ENCODE assay signal across 8 mouse cellular contexts in genomic region chr3:67374360-67374778, GRCm38 (mm10). TPM values are rescaled to one million over a fixed set of nuclear protein-coding genes. Genes with fewer than 3 reads are reported as not detected.
DNase-seq lines count a peak whose midpoint lies in the region; ATAC-seq and TF ChIP-seq lines count a peak whose summit lies in the region.
"Had no signal": no experiment of that assay in that cellular context is flagged by ENCODE, and none has a peak within 500 bp of the region (broad histone marks: within the 10 kb centered on the region; RNA-seq: fewer than 3 reads in every experiment).

No protein-coding gene starts in this region.

- peak; percentile 40 for ATAC-seq in lung, embryonic 16.5 days (ENCODE audit: low read depth)
- peak; percentile 54 for ATAC-seq in forebrain, embryonic 14.5 days
- no peak for ATAC-seq in limb, embryonic 14.5 days (ENCODE audit: low FRiP score, low read depth)
- ATAC-seq in stomach, embryonic 15.5 days (ENCODE audit: insufficient read depth, low FRiP score, low read depth): no peak

- H3K27ac ChIP-seq in lung, embryonic 16.5 days (ENCODE audit: low read length): no peak overlapping the region
- H3K27ac ChIP-seq in forebrain, embryonic 14.5 days (ENCODE audit: low read depth, low read length): no peak overlapping the region
- no peak overlapping the region for H3K27ac ChIP-seq in limb, embryonic 14.5 days (replicated peaks; ENCODE audit: low read depth, low read length)
- H3K27ac ChIP-seq in stomach, embryonic 15.5 days: no peak overlapping the region
- H3K27ac ChIP-seq: macrophage had no signal

- H3K4me2 ChIP-seq in lung, embryonic 16.5 days (ENCODE audit: low read depth, low read length): peak overlapping the region; percentile 74
- peak overlapping the region; percentile 89 for H3K4me2 ChIP-seq in forebrain, embryonic 14.5 days (ENCODE audit: low read length)
- peak overlapping the region; percentile 80 for H3K4me2 ChIP-seq in limb, embryonic 14.5 days (replicated peaks; ENCODE audit: low read depth, low read length, severe bottlenecking)
- peak overlapping the region; percentile 91 for H3K4me2 ChIP-seq in stomach, embryonic 15.5 days

- no peak for DNase-seq in lung, postnatal 14 days
- no peak for DNase-seq in forebrain, embryonic 14.5 days (ENCODE audit: low spot score)
- DNase-seq in limb, embryonic 14.5 days (ENCODE audit: low spot score): no peak
- DNase-seq in left cerebral cortex, postnatal 25 days (ENCODE audit: low spot score in 2 of 2): no peak
- no peak for DNase-seq in cerebellum, adult 8-10 months

- no peaks in the 10 kb centered on the region for H3K9me3 ChIP-seq in lung, embryonic 16.5 days (ENCODE audit: control insufficient read depth, low read length)
- no peaks in the 10 kb centered on the region for H3K9me3 ChIP-seq in forebrain, embryonic 14.5 days (replicated peaks; ENCODE audit: control insufficient read depth, low read length)
- no peaks in the 10 kb centered on the region for H3K9me3 ChIP-seq in limb, embryonic 14.5 days (ENCODE audit: control insufficient read depth, low read length)
- H3K9me3 ChIP-seq in stomach, embryonic 15.5 days: no peaks in the 10 kb centered on the region

- peaks cover 6% of the 10 kb centered on the region for H3K27me3 ChIP-seq in lung, embryonic 16.5 days (ENCODE audit: control insufficient read depth, insufficient read depth, low read depth, low read length)
- H3K27me3 ChIP-seq in forebrain, embryonic 14.5 days (replicated peaks; ENCODE audit: control insufficient read depth, insufficient read depth, low read length): peaks cover 12% of the 10 kb centered on the region
- peaks cover 8% of the 10 kb centered on the region for H3K27me3 ChIP-seq in limb, embryonic 14.5 days (ENCODE audit: control insufficient read depth, insufficient read depth, low read length)
- no peaks in the 10 kb centered on the region for H3K27me3 ChIP-seq in stomach, embryonic 15.5 days (replicated peaks)

- peak overlapping the region; percentile 56 for H3K4me3 ChIP-seq in lung, embryonic 16.5 days (ENCODE audit: low read length)
- peak overlapping the region; percentile 51 for H3K4me3 ChIP-seq in forebrain, embryonic 14.5 days (ENCODE audit: low read depth, low read length)
- peak overlapping the region; percentile 57 for H3K4me3 ChIP-seq in limb, embryonic 14.5 days (replicated peaks; ENCODE audit: low read length)
- peak overlapping the region; percentile 49 for H3K4me3 ChIP-seq in stomach, embryonic 15.5 days (replicated peaks)

- TF ChIP-seq POLR2A in limb, embryonic 14.5 days (IDR thresholded peaks at IDR 0.05; ENCODE audit: borderline replicate concordance, extremely low read depth, insufficient read depth, insufficient read length): no peak

- no peaks in the 10 kb centered on the region for H3K36me3 ChIP-seq in lung, embryonic 16.5 days (ENCODE audit: control insufficient read depth, insufficient read depth, low read length)
- H3K36me3 ChIP-seq in forebrain, embryonic 14.5 days (ENCODE audit: control insufficient read depth, insufficient read depth, low read length): no peaks in the 10 kb centered on the region
- no peaks in the 10 kb centered on the region for H3K36me3 ChIP-seq in limb, embryonic 14.5 days (ENCODE audit: control insufficient read depth, insufficient read depth, low read length)
- H3K36me3 ChIP-seq in stomach, embryonic 15.5 days: no peaks in the 10 kb centered on the region

- no peaks in the 10 kb centered on the region for H3K4me1 ChIP-seq in lung, embryonic 16.5 days (replicated peaks; ENCODE audit: control insufficient read depth, insufficient read depth, low read length)
- H3K4me1 ChIP-seq in forebrain, embryonic 14.5 days (ENCODE audit: control insufficient read depth, insufficient read depth, low read length): no peaks in the 10 kb centered on the region
- no peaks in the 10 kb centered on the region for H3K4me1 ChIP-seq in limb, embryonic 14.5 days (ENCODE audit: control insufficient read depth, insufficient read depth, low read length)
- H3K4me1 ChIP-seq in stomach, embryonic 15.5 days: no peaks in the 10 kb centered on the region

- intact Hi-C loops in left cerebral cortex, postnatal 25 days (cut with DNase I): no loop called here

- peak overlapping the region; percentile 53 for H3K9ac ChIP-seq in lung, embryonic 16.5 days (ENCODE audit: low read length)
- peak overlapping the region; percentile 62 for H3K9ac ChIP-seq in forebrain, embryonic 14.5 days (ENCODE audit: low read length)
- H3K9ac ChIP-seq in limb, embryonic 14.5 days (ENCODE audit: low read depth, low read length, severe bottlenecking): peak overlapping the region; percentile 55
- 0 out of 2 replicates have a peak overlapping the region, but pooled peaks have one; percentile 34 for H3K9ac ChIP-seq in stomach, embryonic 15.5 days

- WGBS in lung, embryonic 16.5 days: 26% methylated on average over 7 of the region's 7 CpGs
- WGBS in forebrain, embryonic 14.5 days: 36% methylated on average over 7 of the region's 7 CpGs
- 34% methylated on average over 7 of the region's 7 CpGs for WGBS in limb, embryonic 14.5 days
- 34% methylated on average over 7 of the region's 7 CpGs for WGBS in stomach, embryonic 15.5 days

RNA-seq across cellular contexts. Expression of gene Mlf1, which starts 0.5 kb away (rescaled TPM):
- polyA plus RNA-seq in lung, embryonic 16.5 days (2015; fragmentation: Nextera tagmentation; extraction: Ambion mirVana): 44.7 and 51.8 TPM in 2 replicates
- 19.8 and 21.9 TPM in 2 replicates for polyA plus RNA-seq in forebrain, embryonic 14.5 days (2014; fragmentation: Nextera tagmentation; extraction: Ambion mirVana)
- 5.3 and 7.3 TPM in 2 replicates for polyA plus RNA-seq in limb, embryonic 14.5 days (2012; rRNA removed)
- polyA plus RNA-seq in limb, embryonic 14.5 days (2014; fragmentation: Nextera tagmentation; extraction: Ambion mirVana): 15.1 and 16.3 TPM in 2 replicates
- polyA plus RNA-seq in stomach, embryonic 15.5 days (2015; fragmentation: Nextera tagmentation; extraction: Ambion mirVana): 11.2 and 11.3 TPM in 2 replicates
- 1 to 10 TPM; 1.2 to 1.9 TPM for total RNA-seq in left cerebral cortex, postnatal 25 days (2021)
- polyA plus RNA-seq: macrophage had no signal

RNA-seq across cellular contexts. Expression of gene Gm17402, which starts 0.6 kb away (rescaled TPM):
- not detected in 2 replicates for polyA plus RNA-seq in lung, embryonic 16.5 days (2015; fragmentation: Nextera tagmentation; extraction: Ambion mirVana)
- polyA plus RNA-seq in forebrain, embryonic 14.5 days (2014; fragmentation: Nextera tagmentation; extraction: Ambion mirVana): not detected in 2 replicates
- not detected in 2 replicates for polyA plus RNA-seq in limb, embryonic 14.5 days (2012; rRNA removed)
- polyA plus RNA-seq in limb, embryonic 14.5 days (2014; fragmentation: Nextera tagmentation; extraction: Ambion mirVana): not detected in 2 replicates
- polyA plus RNA-seq in stomach, embryonic 15.5 days (2015; fragmentation: Nextera tagmentation; extraction: Ambion mirVana): not detected in 2 replicates
- total RNA-seq in left cerebral cortex, postnatal 25 days (2021): not detected
- polyA plus RNA-seq: macrophage had no signal

RNA-seq across cellular contexts. Expression of gene Gfm1, which starts 55.5 kb away (rescaled TPM):
- polyA plus RNA-seq in lung, embryonic 16.5 days (2015; fragmentation: Nextera tagmentation; extraction: Ambion mirVana): 37.7 and 42.3 TPM in 2 replicates
- polyA plus RNA-seq in forebrain, embryonic 14.5 days (2014; fragmentation: Nextera tagmentation; extraction: Ambion mirVana): 36.1 and 36.2 TPM in 2 replicates
- 26.2 and 30.4 TPM in 2 replicates for polyA plus RNA-seq in limb, embryonic 14.5 days (2012; rRNA removed)
- 40.9 and 45.1 TPM in 2 replicates for polyA plus RNA-seq in limb, embryonic 14.5 days (2014; fragmentation: Nextera tagmentation; extraction: Ambion mirVana)
- 40.3 and 45.0 TPM in 2 replicates for polyA plus RNA-seq in stomach, embryonic 15.5 days (2015; fragmentation: Nextera tagmentation; extraction: Ambion mirVana)
- 10 to 100 TPM; 50.8 to 51.2 TPM for total RNA-seq in left cerebral cortex, postnatal 25 days (2021)

Comparison
In these comparisons a context has a peak if more than half of its experiments do, and no peak if none do; other contexts are left out.
1. ATAC-seq: peak in lung, embryonic 16.5 days (single experiment) and forebrain, embryonic 14.5 days (single experiment); none in limb, embryonic 14.5 days (single experiment) and stomach, embryonic 15.5 days (single experiment).
2. Peak in every context shown above with its lines, with median percentiles within 50 percentile points of each other: H3K4me2 ChIP-seq, H3K4me3 ChIP-seq and H3K9ac ChIP-seq.